Mouse (Mus musculus): ENCODE results near the gene Catip. TPM values are rescaled to one million over a fixed set of nuclear protein-coding genes. Genes with fewer than 3 reads are reported as not detected.

Catip gene
- polyA plus RNA-seq, 1 experiment from 2014 or later = 2.2 TPM

DNA sequence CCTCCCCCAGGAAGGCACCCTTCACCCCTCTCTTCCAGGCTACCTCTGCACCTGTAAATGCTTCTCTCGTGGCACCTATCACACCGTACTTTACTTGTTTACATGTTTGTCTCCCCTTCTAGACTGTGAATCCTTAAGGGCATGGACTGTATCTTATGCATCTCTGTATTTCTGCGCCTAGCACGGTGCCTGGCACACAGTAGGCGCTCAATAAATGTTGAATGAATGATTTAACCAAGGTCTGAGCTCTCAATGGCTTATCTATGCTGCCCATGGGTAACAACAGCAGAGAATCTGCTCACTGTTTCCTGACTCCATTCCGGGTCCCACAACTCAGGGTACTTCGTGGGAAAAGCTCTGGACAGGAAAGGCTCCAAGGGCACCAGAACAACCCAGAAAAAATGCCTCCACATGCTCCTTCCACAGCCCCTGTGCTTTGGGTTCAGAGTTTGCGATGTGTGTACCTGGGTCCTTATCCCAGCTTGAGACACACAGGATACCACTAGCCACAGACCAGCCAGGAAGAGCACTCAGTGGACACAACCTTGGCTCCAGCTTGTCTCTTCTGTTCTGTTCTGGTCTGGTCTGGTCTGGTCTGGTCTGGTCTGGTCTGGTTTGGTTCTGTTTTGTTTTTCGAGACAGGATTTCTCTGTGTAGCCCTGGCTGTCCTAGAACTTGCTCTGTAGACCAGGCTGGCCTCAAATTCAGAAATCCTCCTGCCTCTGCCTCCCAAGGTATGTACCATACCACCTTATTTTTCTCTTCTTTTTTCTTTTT is 8.3 kb upstream of the Catip start:
- H3K36me3 ChIP-seq (ENCODE audit: control insufficient read depth, insufficient read depth, low read length) = peaks cover 16% of the 10 kb centered on the region
- ATAC-seq = no peak
- H3K27ac ChIP-seq (ENCODE audit: low read depth, low read length) = no peak overlapping the region
- H3K9me3 ChIP-seq (ENCODE audit: control insufficient read depth, low read length) = no peaks in the 10 kb centered on the region
- no peaks in the 10 kb centered on the region for H3K4me1 ChIP-seq (ENCODE audit: control insufficient read depth, insufficient read depth, low read depth, low read length)
- 93% methylated on average over 9 of the region's 9 CpGs for WGBS
- no peak overlapping the region for H3K9ac ChIP-seq (ENCODE audit: low read depth, low read length)
- H3K4me3 ChIP-seq (ENCODE audit: low read length) = no peak overlapping the region
- no peak overlapping the region for H3K4me2 ChIP-seq (ENCODE audit: low read length)
- H3K27me3 ChIP-seq (replicated peaks; ENCODE audit: control insufficient read depth, insufficient read depth, low read length) = no peaks in the 10 kb centered on the region

GRCm38 (mm10) chr1:74357531-74357930 is 4.4 kb upstream of the Catip start:
- Histone ChIP-seq H3K27me3 (replicated peaks; ENCODE audit: control insufficient read depth, insufficient read depth, low read length) (no peaks in the 10 kb centered on the region), H3K27ac (ENCODE audit: low read depth, low read length) (no peak overlapping the region)
- ATAC-seq = no peak

GRCm38 (mm10) chr1:74359952-74360517 is 1.9 kb upstream of the Catip start:
- Histone ChIP-seq H3K36me3 (ENCODE audit: control insufficient read depth, insufficient read depth, low read length) (no peaks in the 10 kb centered on the region), H3K27ac (ENCODE audit: low read depth, low read length) (no peak overlapping the region), H3K9ac (ENCODE audit: low read depth, low read length) (no peak overlapping the region), H3K9me3 (ENCODE audit: control insufficient read depth, low read length) (no peaks in the 10 kb centered on the region), H3K4me2 (ENCODE audit: low read length) (no peak overlapping the region), H3K27me3 (replicated peaks; ENCODE audit: control insufficient read depth, insufficient read depth, low read length) (no peaks in the 10 kb centered on the region), H3K4me1 (ENCODE audit: control insufficient read depth, insufficient read depth, low read depth, low read length) (no peaks in the 10 kb centered on the region), H3K4me3 (ENCODE audit: low read length) (no peak overlapping the region)
- WGBS = 91% methylated on average over 5 of the region's 5 CpGs
- ATAC-seq = no peak

More at GRCm38 (mm10) chr1:74357531-74357930, 4.4 kb upstream of the Catip start:
- no peak overlapping the region for H3K4me2 ChIP-seq (ENCODE audit: low read length)
- H3K9ac ChIP-seq (ENCODE audit: low read depth, low read length) = no peak overlapping the region
- H3K4me1 ChIP-seq (ENCODE audit: control insufficient read depth, insufficient read depth, low read depth, low read length) = no peaks in the 10 kb centered on the region
- H3K4me3 ChIP-seq (ENCODE audit: low read length) = no peak overlapping the region
- peaks cover 4% of the 10 kb centered on the region for H3K36me3 ChIP-seq (ENCODE audit: control insufficient read depth, insufficient read depth, low read length)
- H3K9me3 ChIP-seq (ENCODE audit: control insufficient read depth, low read length) = no peaks in the 10 kb centered on the region

DNA sequence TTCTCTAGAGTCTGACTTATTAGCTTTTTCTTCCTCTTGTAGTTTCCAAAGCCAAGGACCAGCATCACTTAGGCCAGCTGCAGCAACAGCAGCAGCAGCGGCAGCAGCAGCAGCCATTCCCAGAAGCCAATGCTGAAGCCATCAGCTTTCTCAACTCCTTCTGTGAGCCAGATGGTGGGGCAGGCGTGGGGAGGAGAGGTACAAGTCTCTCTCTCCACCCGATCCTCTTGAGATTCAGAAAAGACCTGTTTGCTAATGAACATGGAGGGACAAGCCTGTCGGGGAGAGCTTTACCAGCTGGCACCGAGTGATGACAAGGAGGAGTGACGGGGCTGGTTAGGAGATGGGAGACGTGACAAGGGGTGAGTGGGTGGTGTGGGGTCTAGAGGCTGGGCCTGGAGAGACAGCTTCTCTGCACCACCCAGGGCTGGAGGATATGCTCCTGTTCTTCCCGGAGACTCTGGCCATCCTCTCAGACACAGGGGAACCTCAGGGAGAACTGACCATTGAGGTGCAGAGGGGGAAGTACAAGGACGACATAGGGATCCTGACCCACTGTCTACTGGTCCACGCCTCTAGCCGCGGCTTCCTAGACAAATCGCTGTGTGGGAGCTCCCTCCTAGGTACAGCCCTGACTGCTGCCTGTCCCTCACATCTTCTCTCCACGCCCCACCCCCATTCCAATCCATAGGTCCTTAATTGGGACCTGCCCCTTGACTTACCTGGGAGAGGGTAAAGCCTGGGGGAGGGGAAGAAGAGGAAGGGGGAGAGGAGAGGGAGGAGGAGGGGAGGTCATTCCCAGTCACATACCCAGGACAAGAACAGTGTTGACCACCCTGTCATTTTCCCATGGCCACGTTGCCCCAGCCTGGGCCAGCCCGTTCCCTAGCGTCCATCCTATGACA is 669 bp downstream of the Catip start:
- Histone ChIP-seq H3K4me3 (ENCODE audit: low read length) (no peak overlapping the region), H3K9me3 (ENCODE audit: control insufficient read depth, low read length) (no peaks in the 10 kb centered on the region), H3K4me2 (ENCODE audit: low read length) (0 out of 2 replicates have a peak overlapping the region, but pooled peaks have one; percentile 4), H3K9ac (ENCODE audit: low read depth, low read length) (no peak overlapping the region), H3K36me3 (ENCODE audit: control insufficient read depth, insufficient read depth, low read length) (no peaks in the 10 kb centered on the region), H3K4me1 (ENCODE audit: control insufficient read depth, insufficient read depth, low read depth, low read length) (no peaks in the 10 kb centered on the region), H3K27me3 (replicated peaks; ENCODE audit: control insufficient read depth, insufficient read depth, low read length) (no peaks in the 10 kb centered on the region), H3K27ac (ENCODE audit: low read depth, low read length) (no peak overlapping the region)
- WGBS = 66% methylated on average over 17 of the region's 17 CpGs
- peak; percentile 40; the same call in 1 of the 2 replicates for ATAC-seq

DNA sequence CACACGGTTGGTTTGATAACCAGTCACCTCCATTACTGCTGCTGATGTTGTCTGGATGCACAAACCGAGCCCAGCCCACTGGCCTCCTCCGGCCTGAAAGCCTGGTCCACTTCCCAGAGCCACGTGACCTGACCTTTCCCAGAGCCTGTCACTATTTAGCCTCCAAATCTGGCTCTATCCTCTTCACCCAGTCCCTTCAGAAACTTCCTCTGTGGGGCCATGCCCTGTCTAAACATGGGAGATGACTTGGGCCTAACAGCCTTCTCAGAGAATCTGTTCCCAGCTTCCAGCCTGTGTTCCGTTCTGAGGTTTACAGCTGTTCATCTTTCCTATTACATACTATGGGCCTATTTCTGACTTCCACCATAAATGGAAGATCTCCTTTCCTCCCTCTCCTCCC is 1.5 kb downstream of the Catip start:
- Histone ChIP-seq H3K9me3 (ENCODE audit: control insufficient read depth, low read length) (no peaks in the 10 kb centered on the region), H3K4me1 (ENCODE audit: control insufficient read depth, insufficient read depth, low read depth, low read length) (peaks cover 5% of the 10 kb centered on the region; the same call in 1 of the 2 replicates), H3K9ac (ENCODE audit: low read depth, low read length) (no peak overlapping the region), H3K27me3 (replicated peaks; ENCODE audit: control insufficient read depth, insufficient read depth, low read length) (no peaks in the 10 kb centered on the region), H3K27ac (ENCODE audit: low read depth, low read length) (no peak overlapping the region), H3K4me2 (ENCODE audit: low read length) (no peak overlapping the region), H3K4me3 (ENCODE audit: low read length) (no peak overlapping the region), H3K36me3 (ENCODE audit: control insufficient read depth, insufficient read depth, low read length) (no peaks in the 10 kb centered on the region)
- 83% methylated on average over 5 of the region's 5 CpGs for WGBS
- no peak for ATAC-seq

GRCm38 (mm10) chr1:74364270-74364669 is 2.4 kb downstream of the Catip start:
- no peak for ATAC-seq
- Histone ChIP-seq H3K4me2 (ENCODE audit: low read length) (no peak overlapping the region), H3K27me3 (replicated peaks; ENCODE audit: control insufficient read depth, insufficient read depth, low read length) (no peaks in the 10 kb centered on the region), H3K9ac (ENCODE audit: low read depth, low read length) (no peak overlapping the region), H3K36me3 (ENCODE audit: control insufficient read depth, insufficient read depth, low read length) (no peaks in the 10 kb centered on the region), H3K4me1 (ENCODE audit: control insufficient read depth, insufficient read depth, low read depth, low read length) (peaks cover 5% of the 10 kb centered on the region; the same call in 1 of the 2 replicates), H3K27ac (ENCODE audit: low read depth, low read length) (no peak overlapping the region), H3K9me3 (ENCODE audit: control insufficient read depth, low read length) (no peaks in the 10 kb centered on the region), H3K4me3 (ENCODE audit: low read length) (no peak overlapping the region)
- 83% methylated on average over 8 of the region's 8 CpGs for WGBS

- no peak overlapping the region for H3K27ac ChIP-seq (ENCODE audit: low read depth, low read length)
- H3K27me3 ChIP-seq (replicated peaks; ENCODE audit: control insufficient read depth, insufficient read depth, low read length) = no peaks in the 10 kb centered on the region
- peak overlapping the region; percentile 79 for H3K4me2 ChIP-seq (ENCODE audit: low read length)
- H3K4me1 ChIP-seq (ENCODE audit: control insufficient read depth, insufficient read depth, low read depth, low read length) = peaks cover 5% of the 10 kb centered on the region; the same call in 1 of the 2 replicates
- H3K9me3 ChIP-seq (ENCODE audit: control insufficient read depth, low read length) = no peaks in the 10 kb centered on the region
- H3K9ac ChIP-seq (ENCODE audit: low read depth, low read length) = peak overlapping the region; percentile 59
- no peaks in the 10 kb centered on the region for H3K36me3 ChIP-seq (ENCODE audit: control insufficient read depth, insufficient read depth, low read length)
- WGBS = 19% methylated on average over 34 of the region's 34 CpGs
- peak; percentile 90 for ATAC-seq
- peak overlapping the region; percentile 37 for H3K4me3 ChIP-seq (ENCODE audit: low read length)
Observed at GRCm38 (mm10) chr1:74367886-74368645, 6.2 kb downstream of the Catip start.

GRCm38 (mm10) chr1:74370040-74370439 is 8.1 kb downstream of the Catip start:
- no peak overlapping the region for H3K4me3 ChIP-seq (ENCODE audit: low read length)
- no peak for ATAC-seq
- H3K9me3 ChIP-seq (ENCODE audit: control insufficient read depth, low read length) = no peaks in the 10 kb centered on the region
- H3K4me2 ChIP-seq (ENCODE audit: low read length) = no peak overlapping the region
- H3K27ac ChIP-seq (ENCODE audit: low read depth, low read length) = no peak overlapping the region
- peaks cover 5% of the 10 kb centered on the region; the same call in 1 of the 2 replicates for H3K4me1 ChIP-seq (ENCODE audit: control insufficient read depth, insufficient read depth, low read depth, low read length)
- no peaks in the 10 kb centered on the region for H3K27me3 ChIP-seq (replicated peaks; ENCODE audit: control insufficient read depth, insufficient read depth, low read length)
- H3K36me3 ChIP-seq (ENCODE audit: control insufficient read depth, insufficient read depth, low read length) = no peaks in the 10 kb centered on the region
- WGBS = 63% methylated on average over 4 of the region's 4 CpGs
- H3K9ac ChIP-seq (ENCODE audit: low read depth, low read length) = no peak overlapping the region; the same call in 1 of the 2 replicates

All from hindbrain, embryonic 16.5 days (tissue).